Mouse (Mus musculus) bone marrow, adult 2 months (tissue): ENCODE data around the gene Wapl.

Experiments used
- CTCF ChIP-seq: fragments of 200-500 bp; IDR thresholded peaks from 2 replicates; pipeline ENCODE4 v1.5.1; 2011; ENCODE audit warnings: low read length, control low read depth; ENCODE audit not compliant: control insufficient read depth, insufficient read depth
- POLR2A ChIP-seq: fragments of 200-500 bp; IDR thresholded peaks from 2 replicates; pipeline ENCODE4 v1.6.1; 2011; ENCODE audit warnings: low read depth, mild to moderate bottlenecking, control low read depth, low read length, borderline replicate concordance; ENCODE audit not compliant: control insufficient read depth

DNA sequence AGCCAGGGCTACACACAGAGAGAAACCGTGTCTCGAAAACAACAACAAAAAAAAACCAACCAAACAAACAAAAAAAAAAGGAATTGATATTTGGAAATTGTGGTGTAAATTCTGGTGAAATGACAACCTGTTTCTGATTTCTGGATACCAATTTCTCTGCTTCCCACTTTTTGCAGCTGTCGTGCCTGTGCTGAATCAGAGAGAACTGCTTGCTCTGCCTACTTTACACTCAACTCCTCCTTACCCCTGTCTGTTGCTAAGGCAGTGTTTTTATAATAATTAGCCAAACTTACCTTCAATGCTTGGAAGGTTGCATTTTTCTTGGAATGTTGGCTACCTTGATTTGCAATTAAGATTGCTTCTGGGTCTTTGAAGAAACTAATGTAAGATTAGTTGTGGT, 38.3 kb downstream of the Wapl start:
- TF ChIP-seq POLR2A (no peak), CTCF (no peak)
